Mouse (Mus musculus): ENCODE measurements around the gene Sec24c.

DNA sequence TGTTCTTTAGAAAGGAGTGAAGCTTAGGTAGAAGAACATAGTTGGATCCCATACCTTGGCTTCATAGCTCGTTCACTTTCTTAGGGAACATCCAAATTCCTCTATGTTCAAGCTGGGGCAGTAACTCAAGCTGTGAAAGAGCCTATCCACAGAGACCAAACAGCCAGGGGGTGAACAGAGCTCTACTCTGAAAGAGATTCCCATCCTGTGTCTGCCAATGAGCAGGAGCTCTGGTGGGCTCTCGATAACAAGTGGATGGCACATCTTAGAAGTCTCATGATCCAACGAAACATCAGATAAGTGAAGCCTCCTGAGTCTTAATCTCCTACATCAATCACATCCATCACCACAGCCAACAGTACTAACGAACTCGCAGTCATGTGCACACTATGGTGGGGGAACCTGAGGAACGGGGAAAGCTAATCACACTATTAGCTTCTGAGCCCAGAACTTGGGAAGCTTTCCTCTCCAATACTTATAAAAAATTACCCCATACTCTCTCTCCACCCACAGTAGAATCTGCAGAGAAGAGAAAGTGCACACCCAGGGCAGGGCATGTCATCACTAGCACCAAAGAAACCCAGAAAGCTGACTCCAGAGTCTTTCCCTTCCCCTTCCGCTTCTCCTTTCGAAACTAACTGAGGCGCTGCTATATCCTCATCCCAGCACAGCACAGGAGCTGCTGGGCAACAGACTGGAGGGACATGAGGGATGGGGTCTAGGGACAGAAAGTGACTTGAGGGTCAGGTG, 56.9 kb downstream of the Sec24c start:
- TF ChIP-seq CTCF (IDR thresholded peaks at IDR 0.05; ENCODE audit: low read depth) (no peak), EP300 (IDR thresholded peaks at IDR 0.05; ENCODE audit: low read depth) (no peak)
